Mouse (Mus musculus): ENCODE data around the gene Ngb.

Gene Ngb

GRCm38 (mm10) chr12:87091916-87092315, 10.4 kb downstream of the Ngb start:
- no peak for DNase-seq (ENCODE audit: low read depth)

- DNase-seq (ENCODE audit: low read depth): no peak
Measured at GRCm38 (mm10) chr12:87089701-87090100, 12.6 kb downstream of the Ngb start.

GRCm38 (mm10) chr12:87089255-87089654, 13.1 kb downstream of the Ngb start:
- no peak for DNase-seq (ENCODE audit: low read depth)

- peak; percentile 28 for DNase-seq (ENCODE audit: low read depth)
Measured at GRCm38 (mm10) chr12:87088331-87088730, 14.0 kb downstream of the Ngb start.

- DNase-seq (ENCODE audit: low read depth): no peak
Measured at GRCm38 (mm10) chr12:87087236-87087635, 15.1 kb downstream of the Ngb start.

- DNase-seq (ENCODE audit: low read depth): no peak
Measured at GRCm38 (mm10) chr12:87082797-87083196, 19.5 kb downstream of the Ngb start.

GRCm38 (mm10) chr12:87076610-87077009, 25.7 kb downstream of the Ngb start:
- no peak for DNase-seq (ENCODE audit: low read depth)

GRCm38 (mm10) chr12:87070520-87070919, 31.8 kb downstream of the Ngb start:
- DNase-seq (ENCODE audit: low read depth): no peak

- no peak for DNase-seq (ENCODE audit: low read depth)
Measured at GRCm38 (mm10) chr12:87066429-87066828, 35.9 kb downstream of the Ngb start.

- no peak for DNase-seq (ENCODE audit: low read depth)
Measured at GRCm38 (mm10) chr12:87065446-87065845, 36.9 kb downstream of the Ngb start.

- DNase-seq (ENCODE audit: low read depth): no peak
Measured at GRCm38 (mm10) chr12:87057066-87057465, 45.3 kb downstream of the Ngb start.

GRCm38 (mm10) chr12:87054873-87055272, 47.5 kb downstream of the Ngb start:
- no peak for DNase-seq (ENCODE audit: low read depth)

- peak; percentile 40 for DNase-seq (ENCODE audit: low read depth)
Measured at GRCm38 (mm10) chr12:87052661-87053321, 49.5 kb downstream of the Ngb start.

- DNase-seq (ENCODE audit: low read depth): no peak
Measured at GRCm38 (mm10) chr12:87047536-87047935, 54.8 kb downstream of the Ngb start.
